Mouse (Mus musculus) hindbrain, embryonic 10.5 days (tissue): ENCODE data around the gene Upp1. TPM values are rescaled to one million over a fixed set of nuclear protein-coding genes. Genes with fewer than 3 reads are reported as not detected.
A peak's percentile ranks its signal among the peaks of the same experiment; 100 is the strongest.
"Not testable (repeated sequence)": the region's sequence is repeated elsewhere in the genome, so short reads cannot be mapped to it uniquely, and the experiment has no call there.

ENCODE experiments used
- DNase-seq: peaks from one replicate; pipeline ENCODE4 v3.0.0-alpha.2; 2017; ENCODE audit warnings: low spot score
- H3K27ac ChIP-seq: fragments of 300-500 bp; sonication (generic); 2 replicates; pipeline ENCODE4 v1.5.1; 2016; ENCODE audit warnings: mild to moderate bottlenecking, moderate library complexity
- H3K27me3 ChIP-seq: fragments of 300-500 bp; sonication (generic); 2 replicates; pipeline ENCODE4 v1.6.1; 2016; ENCODE audit warnings: mild to moderate bottlenecking; ENCODE audit not compliant: poor library complexity, insufficient read depth, severe bottlenecking
- H3K36me3 ChIP-seq: fragments of 300-500 bp; sonication (generic); 2 replicates; pipeline ENCODE4 v1.6.1; 2016; ENCODE audit warnings: mild to moderate bottlenecking, moderate library complexity
- H3K4me1 ChIP-seq: fragments of 300-500 bp; sonication (generic); replicated peaks from 2 replicates; pipeline ENCODE4 v1.6.1; 2016; ENCODE audit warnings: mild to moderate bottlenecking
- H3K4me3 ChIP-seq: fragments of 300-500 bp; sonication (generic); 2 replicates; pipeline ENCODE4 v1.5.1; 2016; ENCODE audit warnings: mild to moderate bottlenecking, moderate library complexity
- H3K9me3 ChIP-seq: fragments of 300-500 bp; sonication (generic); 2 replicates; pipeline ENCODE4 v1.6.1; 2016; ENCODE audit warnings: mild to moderate bottlenecking, moderate library complexity
- WGBS: fragments of 180-500 bp; shearing (Covaris S2); methylation state at CpG from one replicate; pipeline ENCODE4 v1.1.7; 2016; 5-methylcytosine and 5-hydroxymethylcytosine counted together
- polyA plus RNA-seq: library from polyadenylated mRNA; unstranded; fragments of >200 nt; fragmentation: Nextera tagmentation; extraction: Ambion mirVana; gene quantifications from 2 replicates; pipeline ENCODE4 v1.2.1, GENCODE M21; 2016

The Upp1 gene
- polyA plus RNA-seq, 1 experiment from 2014 or later, result 12.0 TPM

GRCm38 (mm10) chr11:9128110-9128509, 10.2 kb downstream of the Upp1 start:
- no peaks in the 10 kb centered on the region for H3K27me3 ChIP-seq
- H3K4me1 ChIP-seq, result no peaks in the 10 kb centered on the region
- no peaks in the 10 kb centered on the region for H3K9me3 ChIP-seq
- DNase-seq, result no peak
- WGBS, result 72% methylated on average over 2 of the region's 2 CpGs
- H3K4me3 ChIP-seq, result no peak overlapping the region
- H3K27ac ChIP-seq, result no peak overlapping the region
- no peaks in the 10 kb centered on the region for H3K36me3 ChIP-seq

- 90% methylated on average over 8 of the region's 8 CpGs for WGBS
These were observed 11.6 kb downstream of the Upp1 start for GRCm38 (mm10) chr11:9129528-9129927.

DNA sequence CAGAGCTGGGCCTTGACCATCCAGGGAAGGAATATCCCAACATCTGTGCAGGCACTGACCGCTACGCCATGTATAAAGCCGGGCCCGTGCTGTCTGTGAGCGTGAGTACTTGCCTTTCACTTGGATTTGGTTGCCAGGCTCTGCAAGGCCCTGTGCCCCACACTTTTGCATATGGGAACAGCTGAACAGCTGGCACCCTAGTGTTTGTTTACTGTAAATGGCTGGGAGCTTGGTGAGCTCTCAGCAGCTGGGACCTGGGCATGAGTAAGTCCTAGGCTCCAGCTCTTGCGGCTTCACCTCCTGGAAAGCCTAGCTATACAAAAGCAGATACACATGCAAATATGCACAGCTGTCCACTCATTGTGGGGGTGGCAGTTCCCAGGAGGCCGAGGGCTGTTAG, 13.8 kb downstream of the Upp1 start:
- no peaks in the 10 kb centered on the region for H3K9me3 ChIP-seq
- no peaks in the 10 kb centered on the region for H3K27me3 ChIP-seq
- DNase-seq, result no peak
- H3K36me3 ChIP-seq, result no peaks in the 10 kb centered on the region
- WGBS, result 83% methylated on average over 7 of the region's 7 CpGs
- H3K4me1 ChIP-seq, result no peaks in the 10 kb centered on the region
- H3K27ac ChIP-seq, result no peak overlapping the region
- H3K4me3 ChIP-seq, result no peak overlapping the region

More at GRCm38 (mm10) chr11:9129528-9129927, 11.6 kb downstream of the Upp1 start:
- Histone ChIP-seq H3K36me3 (no peaks in the 10 kb centered on the region), H3K27me3 (no peaks in the 10 kb centered on the region), H3K4me1 (no peaks in the 10 kb centered on the region), H3K4me3 (no peak overlapping the region), H3K9me3 (no peaks in the 10 kb centered on the region), H3K27ac (no peak overlapping the region)
- no peak for DNase-seq

DNA sequence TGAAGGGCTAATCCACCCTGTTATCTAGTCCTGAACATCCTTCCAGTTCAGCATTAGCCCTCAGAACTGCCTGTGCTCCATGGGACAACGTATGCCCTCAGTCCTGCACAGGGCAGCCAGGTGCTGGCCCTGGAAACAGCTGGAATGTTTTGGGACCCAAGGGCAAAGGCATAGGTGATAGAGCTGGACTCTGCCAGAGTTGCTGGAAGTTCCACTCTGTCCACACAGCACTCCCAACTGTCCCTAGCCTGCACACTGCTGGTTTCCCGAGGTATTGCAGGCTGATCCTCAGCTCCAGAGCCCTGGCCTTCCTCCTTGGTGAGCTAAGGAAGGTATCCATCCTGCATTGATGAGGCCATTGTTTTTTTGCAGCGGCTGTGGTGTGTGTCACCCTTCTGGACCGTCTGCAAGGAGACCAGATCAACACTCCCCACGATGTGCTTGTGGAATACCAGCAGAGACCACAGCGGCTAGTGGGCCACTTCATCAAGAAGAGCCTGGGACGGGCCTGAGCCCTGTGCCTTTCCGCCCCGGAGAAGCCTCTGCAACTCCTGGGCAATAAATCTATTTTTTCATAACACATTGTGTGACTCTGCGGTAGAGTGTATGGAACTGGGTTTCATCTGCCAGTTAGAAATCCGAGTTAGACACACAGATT, 17.8 kb downstream of the Upp1 start:
- Histone ChIP-seq H3K27ac (no peak overlapping the region), H3K9me3 (no peaks in the 10 kb centered on the region), H3K36me3 (no peaks in the 10 kb centered on the region), H3K4me3 (no peak overlapping the region), H3K4me1 (no peaks in the 10 kb centered on the region), H3K27me3 (no peaks in the 10 kb centered on the region)
- WGBS, result 72% methylated on average over 11 of the region's 11 CpGs
- peak; percentile 40 for DNase-seq

DNA sequence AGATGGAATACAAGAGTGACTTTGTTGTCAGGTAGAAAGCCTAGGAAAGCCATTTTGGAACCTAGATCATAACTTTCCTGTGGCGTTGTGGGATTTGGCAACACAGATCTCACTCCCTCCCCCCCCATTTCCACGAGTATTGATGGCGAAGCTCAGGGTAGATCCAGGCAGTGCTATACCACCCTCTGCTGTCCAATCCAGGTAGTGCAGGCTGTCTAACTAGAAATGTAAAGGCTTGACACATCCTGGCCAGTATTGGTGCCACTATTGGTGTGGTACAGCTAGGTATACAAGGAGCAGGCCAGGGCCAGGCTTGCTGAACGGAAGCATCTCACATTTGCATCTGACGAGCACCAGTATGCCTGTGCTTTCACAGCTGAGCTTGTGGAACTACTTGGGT, 18.6 kb downstream of the Upp1 start:
- H3K36me3 ChIP-seq, result no peaks in the 10 kb centered on the region
- peak; percentile 80 for DNase-seq
- 26% methylated on average over 5 of the region's 5 CpGs for WGBS

DNA sequence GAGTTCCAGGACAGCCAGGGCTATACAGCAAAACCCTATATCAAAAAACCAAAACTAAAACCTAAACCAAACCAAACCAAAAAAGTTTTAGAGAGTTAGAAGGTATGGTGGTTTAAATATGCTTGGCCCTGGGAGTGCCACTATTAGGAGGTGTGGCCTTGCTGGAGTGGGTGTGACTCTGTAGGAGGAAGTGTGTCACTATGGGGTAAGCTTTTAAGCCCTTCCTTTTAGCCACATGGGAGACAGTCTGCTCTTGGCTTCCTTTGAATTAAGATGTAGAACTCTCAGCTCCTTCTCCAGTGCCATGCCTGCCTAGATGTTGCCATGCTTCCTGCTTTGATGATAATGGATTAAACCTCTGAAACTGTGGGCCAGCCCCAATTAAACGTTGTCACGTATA, 27.2 kb downstream of the Upp1 start:
- H3K27me3 ChIP-seq, result no peaks in the 10 kb centered on the region
- DNase-seq, result no peak
- 88% methylated on average over 2 of the region's 2 CpGs for WGBS
- H3K36me3 ChIP-seq, result no peaks in the 10 kb centered on the region
- H3K9me3 ChIP-seq, result no peaks in the 10 kb centered on the region
- H3K27ac ChIP-seq, result no peak overlapping the region
- no peaks in the 10 kb centered on the region for H3K4me1 ChIP-seq
- no peak overlapping the region for H3K4me3 ChIP-seq

More for the DNA sequence above, 18.6 kb downstream of the Upp1 start:
- H3K4me3 ChIP-seq, result no peak overlapping the region
- H3K27me3 ChIP-seq, result no peaks in the 10 kb centered on the region
- H3K27ac ChIP-seq, result no peak overlapping the region
- H3K4me1 ChIP-seq, result no peaks in the 10 kb centered on the region
- H3K9me3 ChIP-seq, result no peaks in the 10 kb centered on the region

- no peak for DNase-seq
- H3K4me3 ChIP-seq, result no peak overlapping the region
- no peaks in the 10 kb centered on the region for H3K9me3 ChIP-seq
- no peaks in the 10 kb centered on the region for H3K27me3 ChIP-seq
- H3K27ac ChIP-seq, result no peak overlapping the region
- no peaks in the 10 kb centered on the region for H3K4me1 ChIP-seq
- 95% methylated on average over 4 of the region's 4 CpGs for WGBS
- no peaks in the 10 kb centered on the region for H3K36me3 ChIP-seq
These were observed 28.2 kb downstream of the Upp1 start for GRCm38 (mm10) chr11:9146115-9146514.

DNA sequence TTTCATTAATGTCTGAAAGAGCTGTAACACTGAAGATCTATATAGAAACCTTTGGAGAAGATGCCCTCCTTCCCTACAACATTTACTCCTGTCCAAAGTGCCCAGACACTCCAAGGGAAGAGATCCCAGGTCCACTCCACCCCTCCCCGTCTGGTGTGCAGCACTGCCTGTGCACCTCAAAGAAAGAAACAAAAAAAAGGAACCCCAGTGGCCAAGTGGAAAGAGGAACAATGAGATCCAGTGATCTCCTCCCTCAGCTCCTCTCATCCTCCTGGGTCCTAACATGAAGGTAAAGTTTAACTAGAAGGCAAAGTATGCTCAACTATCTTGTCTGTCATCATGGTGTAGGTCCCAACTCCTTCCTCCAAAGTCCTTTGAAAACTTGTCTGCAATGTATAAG, 28.8 kb downstream of the Upp1 start:
- 84% methylated on average over 1 of the region's 1 CpGs for WGBS
- Histone ChIP-seq H3K4me3 (no peak overlapping the region), H3K9me3 (no peaks in the 10 kb centered on the region), H3K27me3 (no peaks in the 10 kb centered on the region), H3K27ac (no peak overlapping the region), H3K4me1 (no peaks in the 10 kb centered on the region), H3K36me3 (no peaks in the 10 kb centered on the region)
- DNase-seq, result no peak

- H3K4me1 ChIP-seq, result no peaks in the 10 kb centered on the region
- H3K4me3 ChIP-seq, result no peak overlapping the region
- no peak overlapping the region for H3K27ac ChIP-seq
- no peaks in the 10 kb centered on the region for H3K9me3 ChIP-seq
- WGBS, result 79% methylated on average over 2 of the region's 2 CpGs
- no peaks in the 10 kb centered on the region for H3K36me3 ChIP-seq
- no peak for DNase-seq
- no peaks in the 10 kb centered on the region for H3K27me3 ChIP-seq
These were observed 30.3 kb downstream of the Upp1 start for GRCm38 (mm10) chr11:9148206-9148605.

- not testable (repeated sequence) for H3K36me3 ChIP-seq, H3K27me3 ChIP-seq, H3K4me1 ChIP-seq, H3K9me3 ChIP-seq, H3K27ac ChIP-seq, DNase-seq, H3K4me3 ChIP-seq
- 91% methylated on average over 25 of the region's 25 CpGs for WGBS
These were observed 32.5 kb downstream of the Upp1 start for GRCm38 (mm10) chr11:9150403-9150802.

- Histone ChIP-seq H3K4me1 (no peaks in the 10 kb centered on the region), H3K27ac (no peak overlapping the region), H3K27me3 (no peaks in the 10 kb centered on the region), H3K4me3 (no peak overlapping the region), H3K9me3 (no peaks in the 10 kb centered on the region), H3K36me3 (no peaks in the 10 kb centered on the region)
- 86% methylated on average over 3 of the region's 3 CpGs for WGBS
- no peak for DNase-seq
These were observed 42.0 kb downstream of the Upp1 start for GRCm38 (mm10) chr11:9159953-9160352.

GRCm38 (mm10) chr11:9167331-9167730, 49.4 kb downstream of the Upp1 start:
- H3K27ac ChIP-seq, result no peak overlapping the region
- 92% methylated on average over 2 of the region's 2 CpGs for WGBS
- no peak overlapping the region for H3K4me3 ChIP-seq
- H3K27me3 ChIP-seq, result no peaks in the 10 kb centered on the region
- no peaks in the 10 kb centered on the region for H3K4me1 ChIP-seq
- H3K36me3 ChIP-seq, result no peaks in the 10 kb centered on the region
- H3K9me3 ChIP-seq, result no peaks in the 10 kb centered on the region
- no peak for DNase-seq

DNA sequence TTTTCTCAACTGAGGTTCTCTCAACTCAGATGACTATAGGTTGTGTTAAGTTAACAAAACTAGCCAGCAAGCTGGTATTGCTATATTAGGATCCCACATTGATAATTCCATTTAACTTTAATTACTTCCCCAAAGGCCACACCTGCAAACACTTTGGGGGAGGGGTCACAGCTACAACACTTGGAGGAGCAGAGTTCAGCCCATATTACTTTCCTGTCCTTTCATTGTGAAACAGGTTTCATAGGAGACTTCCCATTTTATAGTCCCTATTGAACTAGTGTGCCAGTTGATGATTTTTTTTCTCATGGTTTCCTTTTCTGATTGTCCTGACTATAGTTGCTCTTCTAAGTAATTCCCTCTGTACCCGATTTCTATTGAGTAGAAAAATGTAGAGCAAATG, 63.6 kb downstream of the Upp1 start:
- Histone ChIP-seq H3K4me1 (no peaks in the 10 kb centered on the region), H3K27me3 (no peaks in the 10 kb centered on the region), H3K4me3 (no peak overlapping the region), H3K27ac (no peak overlapping the region), H3K36me3 (no peaks in the 10 kb centered on the region), H3K9me3 (no peaks in the 10 kb centered on the region)
- no peak for DNase-seq
- WGBS, result 88% methylated on average over 1 of the region's 1 CpGs
